ENCODE assay signal across 11 mouse cellular contexts in the genomic region with DNA sequence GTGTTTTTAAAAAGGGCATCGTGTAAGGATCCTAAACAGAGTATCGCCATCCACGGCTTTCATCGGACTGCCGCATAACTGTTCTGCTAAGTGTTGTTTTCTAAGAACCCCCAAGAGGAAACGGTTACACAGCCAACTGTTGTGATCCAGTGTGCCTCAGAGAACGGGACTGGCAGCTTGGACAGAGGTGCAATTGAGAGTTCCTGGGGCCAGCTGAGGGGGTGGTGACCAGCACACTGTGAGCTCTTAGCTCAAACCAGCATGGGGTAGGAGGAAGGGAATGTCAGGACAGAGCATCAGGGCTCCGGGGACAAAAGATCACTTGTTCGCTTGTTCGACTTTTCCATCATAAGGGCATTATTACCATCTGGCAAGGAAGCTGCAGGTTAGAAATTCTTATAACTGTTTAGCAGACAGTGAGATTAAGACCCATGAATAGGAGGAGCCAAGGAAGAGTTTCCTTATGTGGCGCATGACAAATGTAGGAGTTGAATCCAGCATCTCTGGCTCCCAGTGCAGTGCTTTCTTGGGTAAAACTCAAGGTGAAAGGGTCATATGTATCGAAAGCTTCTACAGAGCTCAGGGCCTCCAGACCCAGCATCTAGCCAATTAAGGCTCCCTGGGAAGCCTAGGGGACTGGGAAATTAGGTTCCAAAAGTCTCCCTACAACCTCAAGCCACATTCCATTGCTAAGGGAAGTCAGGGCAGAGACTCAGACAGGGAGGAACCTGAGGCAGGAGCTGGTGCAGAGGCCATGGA. TPM values are rescaled to one million over a fixed set of nuclear protein-coding genes. Genes with fewer than 3 reads are reported as not detected.
A peak's percentile ranks its signal among the peaks of the same experiment; 100 is the strongest.
DNase-seq lines count a peak whose midpoint lies in the region; ATAC-seq and TF ChIP-seq lines count a peak whose summit lies in the region.
"Had no signal": no experiment of that assay in that cellular context is flagged by ENCODE, and none has a peak within 500 bp of the region (broad histone marks: within the 10 kb centered on the region; RNA-seq: fewer than 3 reads in every experiment).

No protein-coding gene starts in this region.

- 0 out of 2 replicates have a peak, but pooled peaks cover 3% of the 10 kb centered on the region for H3K9me3 ChIP-seq in stomach, embryonic 14.5 days (ENCODE audit: control insufficient read depth, low read depth, low read length)
- no peaks in the 10 kb centered on the region for H3K9me3 ChIP-seq in stomach, postnatal 0 days (ENCODE audit: control insufficient read depth, low read length)
- no peaks in the 10 kb centered on the region for H3K9me3 ChIP-seq in stomach, embryonic 15.5 days

- no peak overlapping the region for H3K4me2 ChIP-seq in stomach, embryonic 14.5 days (replicated peaks; ENCODE audit: low read depth, low read length)
- H3K4me2 ChIP-seq in stomach, postnatal 0 days (replicated peaks; ENCODE audit: low read depth): no peak overlapping the region
- no peak overlapping the region for H3K4me2 ChIP-seq in stomach, embryonic 15.5 days

- no peaks in the 10 kb centered on the region for H3K4me1 ChIP-seq in stomach, embryonic 14.5 days (ENCODE audit: control insufficient read depth, insufficient read depth, low read length)
- 0 out of 2 replicates have a peak, but pooled peaks cover 3% of the 10 kb centered on the region for H3K4me1 ChIP-seq in stomach, postnatal 0 days (replicated peaks; ENCODE audit: control insufficient read depth, insufficient read depth)
- H3K4me1 ChIP-seq in stomach, embryonic 15.5 days: peaks cover 4% of the 10 kb centered on the region; the same call in 1 of the 2 replicates

- no peak for TF ChIP-seq EP300 in stomach, postnatal 0 days (optimal IDR thresholded peaks at IDR 0.05)

- H3K4me3 ChIP-seq in stomach, embryonic 14.5 days (ENCODE audit: low read depth, low read length): no peak overlapping the region
- H3K4me3 ChIP-seq in stomach, postnatal 0 days (ENCODE audit: low read depth, low read length): no peak overlapping the region
- no peak overlapping the region for H3K4me3 ChIP-seq in stomach, embryonic 15.5 days (replicated peaks)

- peak; percentile 42 for DNase-seq in cerebellum, adult 9-11 months
- DNase-seq in cerebellum, postnatal 4 days (ENCODE audit: low spot score in 2 of 2): no peak
- DNase-seq in stomach, postnatal 0 days (ENCODE audit: low spot score): no peak
- DNase-seq in layer of hippocampus, postnatal 10 days (ENCODE audit: low spot score in 2 of 2): peak; percentile 33 to 38
- no peak for DNase-seq in kidney, postnatal 10 days
- no peak for DNase-seq in adrenal gland, postnatal 14 days
- DNase-seq: adrenal gland, postnatal 10 days; kidney, adult 11 months; lung, postnatal 14 days had no signal

- no peak overlapping the region for H3K27ac ChIP-seq in stomach, embryonic 14.5 days (ENCODE audit: low read length)
- H3K27ac ChIP-seq in stomach, postnatal 0 days (replicated peaks): no peak overlapping the region
- no peak overlapping the region for H3K27ac ChIP-seq in stomach, embryonic 15.5 days

- peak; percentile 66; the same call in 1 of the 2 replicates for ATAC-seq in stomach, embryonic 14.5 days (ENCODE audit: insufficient number of reproducible peaks, insufficient read depth, low FRiP score, low read depth)
- no peak for ATAC-seq in stomach, postnatal 0 days (ENCODE audit: low FRiP score, low TSS enrichment)
- peak; percentile 48; the same call in 1 of the 2 replicates for ATAC-seq in stomach, embryonic 15.5 days (ENCODE audit: insufficient read depth, low FRiP score, low read depth)

- H3K9ac ChIP-seq in stomach, embryonic 14.5 days (replicated peaks; ENCODE audit: low read depth, low read length): no peak overlapping the region
- H3K9ac ChIP-seq in stomach, postnatal 0 days (ENCODE audit: low read length): no peak overlapping the region
- H3K9ac ChIP-seq in stomach, embryonic 15.5 days: no peak overlapping the region

- 65% methylated on average over 12 of the region's 12 CpGs for WGBS in stomach, embryonic 14.5 days
- 75% methylated on average over 12 of the region's 12 CpGs for WGBS in stomach, postnatal 0 days
- WGBS in stomach, embryonic 15.5 days: 66% methylated on average over 12 of the region's 12 CpGs

- no peaks in the 10 kb centered on the region for H3K36me3 ChIP-seq in stomach, embryonic 14.5 days (ENCODE audit: control insufficient read depth, insufficient read depth, low read length)
- H3K36me3 ChIP-seq in stomach, postnatal 0 days (ENCODE audit: control insufficient read depth, insufficient read depth, low read length): no peaks in the 10 kb centered on the region
- H3K36me3 ChIP-seq in stomach, embryonic 15.5 days: no peaks in the 10 kb centered on the region

- no peaks in the 10 kb centered on the region for H3K27me3 ChIP-seq in stomach, embryonic 14.5 days (ENCODE audit: control insufficient read depth, insufficient read depth, low read length)
- no peaks in the 10 kb centered on the region for H3K27me3 ChIP-seq in stomach, postnatal 0 days (ENCODE audit: control insufficient read depth, insufficient read depth, low read length)
- H3K27me3 ChIP-seq in stomach, embryonic 15.5 days (replicated peaks): no peaks in the 10 kb centered on the region

- no peak for TF ChIP-seq CTCF in stomach, postnatal 0 days (IDR thresholded peaks at IDR 0.05; ENCODE audit: low read depth)

RNA-seq across cellular contexts. Expression of gene Ncf2, which starts 7.1 kb away (rescaled TPM):
- 3.7 and 5.4 TPM in 2 replicates for polyA plus RNA-seq in stomach, embryonic 14.5 days (2014; fragmentation: Nextera tagmentation; extraction: Ambion mirVana)
- polyA plus RNA-seq in stomach, postnatal 0 days (2015; fragmentation: Nextera tagmentation; extraction: Ambion mirVana): 2.5 and 2.6 TPM in 2 replicates
- 1 to 10 TPM; 2.3 to 3.7 TPM for total RNA-seq in layer of hippocampus, postnatal 10 days (2021)
- polyA plus RNA-seq in stomach, embryonic 15.5 days (2015; fragmentation: Nextera tagmentation; extraction: Ambion mirVana): 6.1 and 7.0 TPM in 2 replicates
- total RNA-seq in adrenal gland, postnatal 14 days (2021): 4.9 and 7.7 TPM in 2 replicates

RNA-seq across cellular contexts. Expression of gene Arpc5, which starts 26.6 kb away (rescaled TPM):
- 340 and 368 TPM in 2 replicates for polyA plus RNA-seq in stomach, embryonic 14.5 days (2014; fragmentation: Nextera tagmentation; extraction: Ambion mirVana)
- 350 and 355 TPM in 2 replicates for polyA plus RNA-seq in stomach, postnatal 0 days (2015; fragmentation: Nextera tagmentation; extraction: Ambion mirVana)
- total RNA-seq in layer of hippocampus, postnatal 10 days (2021): 100 to 1,000 TPM; 272 to 278 TPM
- 326 and 330 TPM in 2 replicates for polyA plus RNA-seq in stomach, embryonic 15.5 days (2015; fragmentation: Nextera tagmentation; extraction: Ambion mirVana)
- total RNA-seq in adrenal gland, postnatal 14 days (2021): 104 and 115 TPM in 2 replicates

RNA-seq across cellular contexts. Expression of gene Rgl1, which starts 26.8 kb away (rescaled TPM):
- polyA plus RNA-seq in stomach, embryonic 14.5 days (2014; fragmentation: Nextera tagmentation; extraction: Ambion mirVana): 60.4 and 61.2 TPM in 2 replicates
- 21.0 and 23.0 TPM in 2 replicates for polyA plus RNA-seq in stomach, postnatal 0 days (2015; fragmentation: Nextera tagmentation; extraction: Ambion mirVana)
- total RNA-seq in layer of hippocampus, postnatal 10 days (2021): 10 to 100 TPM; 63.9 to 67.0 TPM
- polyA plus RNA-seq in stomach, embryonic 15.5 days (2015; fragmentation: Nextera tagmentation; extraction: Ambion mirVana): 41.5 and 41.7 TPM in 2 replicates
- total RNA-seq in adrenal gland, postnatal 14 days (2021): 32.3 and 40.5 TPM in 2 replicates

RNA-seq across cellular contexts. Expression of gene Apobec4, which starts 42.6 kb away (rescaled TPM):
- polyA plus RNA-seq in stomach, embryonic 14.5 days (2014; fragmentation: Nextera tagmentation; extraction: Ambion mirVana): not detected in 2 replicates
- polyA plus RNA-seq in stomach, postnatal 0 days (2015; fragmentation: Nextera tagmentation; extraction: Ambion mirVana): not detected in 2 replicates
- not detected for total RNA-seq in layer of hippocampus, postnatal 10 days (2021)
- 0.08 TPM in 1 of 2 replicates, not detected in the other for polyA plus RNA-seq in stomach, embryonic 15.5 days (2015; fragmentation: Nextera tagmentation; extraction: Ambion mirVana)
- not detected in 2 replicates for total RNA-seq in adrenal gland, postnatal 14 days (2021)
- total RNA-seq: adrenal gland, postnatal 10 days had no signal

Comparison
In these comparisons a context has a peak if more than half of its experiments do, and no peak if none do; other contexts are left out.
1. DNase-seq: peak in cerebellum, adult 9-11 months (single experiment) and layer of hippocampus, postnatal 10 days (2 of 2); none in cerebellum, postnatal 4 days (0 of 2), stomach, postnatal 0 days (single experiment), kidney, postnatal 10 days (single experiment) and adrenal gland, postnatal 14 days (single experiment).